Mouse (Mus musculus): ENCODE results near the gene Ubap2l.
A peak's percentile ranks its signal among the peaks of the same experiment; 100 is the strongest.

Gene Ubap2l

DNA sequence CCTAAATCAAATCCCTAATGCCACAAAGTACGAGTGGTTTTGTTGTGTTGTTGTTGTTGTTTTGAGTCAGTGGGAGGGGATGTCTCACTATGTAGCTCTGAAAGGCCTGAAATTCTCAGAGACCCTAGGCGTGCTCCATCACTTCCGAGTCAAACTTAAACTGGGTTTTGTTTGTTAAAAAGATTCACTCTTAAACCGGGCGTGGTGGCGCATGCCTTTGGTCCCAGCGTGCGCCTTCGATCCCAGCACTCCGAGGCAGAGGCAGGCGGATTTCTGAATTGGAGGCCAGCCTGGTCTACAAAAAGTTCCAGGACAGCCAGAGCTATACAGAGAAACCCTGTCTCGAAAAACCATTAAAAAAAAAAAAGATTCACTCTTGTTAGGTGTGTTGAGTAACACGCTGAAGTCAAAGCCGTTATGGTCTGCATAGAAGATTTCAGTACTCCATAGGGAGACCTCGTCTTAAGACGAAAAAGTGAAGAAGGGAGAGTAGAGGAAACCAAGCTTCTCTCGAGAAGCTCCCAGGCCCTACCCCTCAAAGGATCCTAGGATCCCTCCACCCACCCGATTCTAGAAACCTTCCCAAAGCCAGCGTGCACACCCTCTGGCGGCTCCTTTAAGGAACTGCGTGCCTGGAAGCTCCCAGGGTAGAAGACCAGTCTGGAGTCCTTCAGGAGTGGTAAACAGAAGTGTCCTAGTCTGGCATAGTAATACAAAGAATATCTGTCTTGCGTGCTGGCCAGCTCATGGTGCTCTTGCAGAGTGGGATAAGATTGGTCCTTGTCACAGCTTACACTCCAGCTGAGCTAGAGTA is 88.3 kb downstream of the Ubap2l start:
- DNase-seq, result peak; percentile 65

DNA sequence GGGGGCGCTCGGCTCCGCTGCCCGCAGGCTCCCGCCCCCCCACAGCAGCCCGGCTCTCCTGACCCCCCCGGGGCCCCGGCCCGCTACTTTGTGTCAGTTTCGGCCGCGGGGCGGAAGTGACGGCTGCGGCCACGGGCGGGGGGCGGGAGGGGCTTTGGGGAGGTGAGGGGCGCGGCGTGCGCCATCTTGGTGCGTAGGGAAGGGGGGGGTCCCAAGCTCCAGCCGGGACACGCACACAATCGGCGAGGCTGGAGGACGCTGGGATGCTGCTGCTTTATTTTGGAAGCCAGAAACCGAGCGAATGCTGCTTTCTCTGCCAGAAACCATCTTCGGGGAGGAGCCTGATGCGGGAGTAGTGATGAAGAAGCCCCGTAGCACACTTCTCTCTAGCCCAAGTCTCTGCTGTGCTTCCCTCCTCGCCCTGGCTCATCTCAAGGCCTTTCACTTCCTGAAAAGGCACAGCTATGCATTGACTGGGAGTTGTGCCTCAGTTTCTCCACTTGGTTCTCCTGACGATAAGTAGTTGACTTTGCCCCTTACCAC is 89.1 kb downstream of the Ubap2l start, which contains the start of gene Atp8b2:
TSS of gene Atp8b2 (minus strand) at position 288 of the 543 bp plus-strand sequence.
- peak; percentile 68 for DNase-seq

DNA sequence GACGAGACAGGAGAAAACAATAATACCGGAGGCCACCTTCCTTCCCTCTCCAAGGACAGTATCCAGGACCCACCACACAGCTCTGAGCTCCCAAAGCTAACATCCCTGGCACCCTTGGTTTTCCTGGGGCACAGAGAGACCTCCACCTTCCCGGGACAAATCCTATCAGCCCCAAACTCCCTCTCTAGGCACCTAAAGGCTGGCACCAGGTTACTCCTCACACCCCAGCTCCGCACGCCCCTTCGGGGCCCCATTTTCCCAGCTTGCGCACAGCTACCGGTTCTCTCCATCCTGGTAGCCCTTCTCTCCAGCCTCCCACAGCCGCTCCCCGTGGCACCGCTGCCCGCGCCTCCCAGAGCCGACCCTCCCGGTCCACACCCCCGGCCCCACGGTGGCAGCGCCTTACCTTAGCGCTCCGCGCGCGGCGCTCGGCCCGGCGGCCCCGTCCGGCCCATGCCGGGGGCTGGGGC is 89.6 kb downstream of the Ubap2l start:
- DNase-seq, result peak; percentile 43

DNA sequence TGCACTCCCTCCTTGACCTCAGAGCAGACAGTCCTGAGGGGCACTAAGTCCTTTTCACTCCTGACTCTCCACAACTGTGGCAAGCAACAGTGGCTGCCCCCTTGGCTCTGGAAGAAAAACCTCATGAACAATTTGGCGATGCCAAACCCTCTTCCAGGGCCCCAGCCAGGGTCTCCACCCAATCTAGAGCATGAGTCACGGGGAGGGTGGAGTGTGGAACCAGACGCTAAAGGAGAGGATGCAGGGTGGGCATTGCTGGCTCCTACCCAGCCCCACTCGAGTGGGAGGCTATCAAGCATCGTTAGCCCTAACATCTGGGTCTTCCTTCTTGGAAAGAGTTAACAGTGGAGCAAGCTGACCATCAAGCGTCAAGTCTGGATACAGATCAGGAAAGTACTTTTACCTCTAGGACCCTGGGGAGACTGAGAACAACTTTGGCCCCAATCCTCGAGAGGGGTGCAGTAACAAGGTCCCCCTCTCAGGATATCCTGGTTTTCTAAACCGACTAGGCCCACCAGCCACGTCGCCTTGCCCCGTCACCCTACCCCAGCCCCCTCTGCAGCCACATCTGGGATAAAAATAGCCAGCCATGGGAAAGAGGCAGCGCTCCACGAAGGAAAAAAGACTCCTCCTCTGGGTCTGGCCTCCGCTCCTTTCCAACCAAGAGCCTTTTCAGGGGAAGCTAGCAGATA is 90.2 kb downstream of the Ubap2l start:
- DNase-seq, result no peak

DNA sequence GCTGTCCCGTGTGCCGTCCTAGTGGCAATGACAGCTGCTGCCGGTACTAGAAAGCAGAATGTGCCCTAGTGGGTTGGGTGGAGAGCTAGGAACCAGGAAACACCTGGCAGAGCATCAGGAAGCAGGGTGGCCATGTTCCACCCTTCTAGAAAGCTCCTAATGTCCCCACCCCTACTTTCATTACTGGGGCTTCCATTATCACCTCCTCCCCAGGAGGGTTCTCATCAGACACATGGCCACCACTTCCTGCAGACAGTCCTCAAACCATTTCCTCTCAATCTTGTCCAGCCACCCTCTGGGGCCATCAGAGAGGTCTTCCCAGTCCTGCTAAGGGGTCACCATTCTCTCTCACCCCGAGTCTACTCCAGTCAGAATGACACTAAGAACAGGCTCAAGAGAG is 91.0 kb downstream of the Ubap2l start:
- DNase-seq, result no peak

DNA sequence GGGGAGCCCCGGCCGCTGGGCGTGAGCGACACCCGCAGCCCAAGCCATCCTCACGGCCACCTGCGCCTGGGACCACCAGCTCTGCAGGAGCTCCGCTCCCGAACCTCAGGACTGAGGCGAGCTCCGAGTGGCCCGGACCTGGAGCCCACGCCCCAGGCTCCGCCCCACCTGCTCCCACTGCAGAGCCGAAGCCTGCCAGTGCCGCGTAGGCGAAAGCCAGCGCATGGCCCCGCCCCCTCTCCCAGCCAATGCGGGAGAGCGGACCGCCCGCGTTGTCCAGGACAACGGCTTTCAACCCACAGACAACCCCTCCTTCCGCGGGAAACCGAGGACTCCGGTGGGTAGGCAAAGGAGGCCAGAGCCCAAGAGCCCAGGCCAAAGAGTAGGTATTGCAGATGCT is 92.0 kb downstream of the Ubap2l start:
- DNase-seq, result peak; percentile 96

DNA sequence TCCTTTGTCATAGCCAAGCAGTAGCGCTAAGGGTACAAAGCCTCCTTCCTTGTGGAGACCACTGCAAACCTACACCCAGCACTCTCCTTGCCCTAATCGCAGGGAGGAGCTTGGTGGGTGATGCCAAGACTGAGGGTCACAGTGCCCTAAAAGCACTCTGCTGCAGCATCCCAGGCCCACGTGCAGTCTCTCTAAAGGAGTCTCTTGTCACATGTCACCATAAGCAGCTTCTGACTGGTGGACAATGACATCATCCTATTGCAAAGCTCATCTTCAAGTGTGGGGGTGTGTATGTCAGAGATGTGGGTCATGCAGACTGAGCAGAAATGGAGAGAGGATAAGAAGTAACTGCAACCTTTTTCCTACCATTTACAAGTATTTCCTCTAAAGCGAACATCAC is 93.0 kb downstream of the Ubap2l start:
- peak; percentile 46 for DNase-seq

DNA sequence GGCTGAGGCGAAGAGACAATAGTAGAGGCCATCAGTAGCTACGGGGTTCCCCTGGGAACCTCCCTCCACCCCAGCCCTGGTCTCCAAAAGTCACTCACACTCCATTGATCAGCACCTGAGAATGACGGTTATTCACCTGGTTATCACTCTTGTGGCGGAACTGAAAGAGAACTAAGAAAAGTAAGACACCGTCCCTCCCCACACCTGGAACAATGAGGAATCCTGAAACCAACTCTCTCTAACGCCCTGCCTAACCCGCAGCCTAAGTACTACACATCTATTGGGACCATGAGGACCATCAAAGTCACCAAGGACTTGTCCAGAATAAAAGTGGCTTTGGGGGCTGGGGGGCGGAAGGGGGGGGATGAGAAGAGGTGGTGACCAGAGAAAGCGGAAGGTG is 94.5 kb downstream of the Ubap2l start:
- no peak for DNase-seq

DNA sequence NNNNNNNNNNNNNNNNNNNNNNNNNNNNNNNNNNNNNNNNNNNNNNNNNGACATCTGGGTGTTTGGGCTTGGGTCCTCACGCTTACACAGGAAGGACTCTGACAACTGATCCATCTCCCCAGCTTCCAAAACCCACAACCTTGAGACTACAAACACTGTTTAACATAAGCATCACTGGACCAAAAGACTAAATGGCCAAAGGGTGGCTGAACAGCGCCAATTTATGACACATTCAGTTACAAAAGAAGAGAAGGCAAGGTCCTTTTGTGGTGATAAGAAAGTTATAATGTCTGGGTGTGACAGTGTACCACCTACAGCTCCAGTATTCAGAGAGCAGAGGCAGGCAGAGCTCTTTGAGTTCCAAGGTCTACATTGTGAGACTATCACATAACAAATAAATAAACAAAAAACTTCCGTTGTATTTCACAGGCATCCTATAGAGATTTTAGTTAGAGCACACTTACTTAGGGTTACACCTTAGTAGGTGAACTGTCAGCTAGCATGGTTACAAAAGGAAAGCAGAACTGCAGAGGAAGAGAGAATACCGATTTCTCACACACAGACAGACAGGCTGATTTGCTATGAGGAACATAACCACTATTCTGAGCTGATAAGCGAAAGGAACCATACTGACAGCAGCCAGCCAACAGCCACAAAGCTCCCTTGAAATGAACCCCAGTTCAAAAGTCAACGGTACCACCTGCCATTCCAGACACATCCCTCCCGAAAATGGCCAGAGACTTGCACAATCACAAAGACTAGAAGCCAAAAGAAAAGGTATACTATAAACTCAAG is 96.1 kb downstream of the Ubap2l start:
- no peak for DNase-seq

DNA sequence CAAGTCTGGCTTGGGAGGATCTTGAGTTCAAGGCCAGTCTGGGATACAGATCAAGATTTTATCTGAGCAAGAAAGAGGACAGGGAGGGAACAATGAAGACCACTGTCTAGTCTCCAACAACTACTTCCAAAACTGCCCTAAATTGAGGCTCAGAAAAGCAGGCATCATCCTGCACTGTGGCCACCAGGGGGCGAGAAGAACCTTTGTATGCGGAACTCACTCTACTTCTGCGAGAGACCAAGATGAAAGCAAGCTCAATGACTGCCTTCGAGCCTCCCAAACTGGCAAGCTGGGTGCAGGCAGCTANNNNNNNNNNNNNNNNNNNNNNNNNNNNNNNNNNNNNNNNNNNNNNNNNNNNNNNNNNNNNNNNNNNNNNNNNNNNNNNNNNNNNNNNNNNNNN is 99.0 kb downstream of the Ubap2l start:
- DNase-seq, result peak; percentile 78

Data from right cerebral cortex, postnatal 14 days (tissue).